Mouse (Mus musculus): ENCODE measurements around the gene Eif4g1.
A peak's percentile ranks its signal among the peaks of the same experiment; 100 is the strongest.
"Not testable (repeated sequence)": the region's sequence is repeated elsewhere in the genome, so short reads cannot be mapped to it uniquely, and the experiment has no call there.

Gene Eif4g1

GRCm38 (mm10) chr16:20668013-20668412, at the start of gene Eif4g1:
TSS of gene Eif4g1 (plus strand) at chr16:20668313.
- DNase-seq (ENCODE audit: low spot score in 2 of 2), result not testable (repeated sequence)

DNA sequence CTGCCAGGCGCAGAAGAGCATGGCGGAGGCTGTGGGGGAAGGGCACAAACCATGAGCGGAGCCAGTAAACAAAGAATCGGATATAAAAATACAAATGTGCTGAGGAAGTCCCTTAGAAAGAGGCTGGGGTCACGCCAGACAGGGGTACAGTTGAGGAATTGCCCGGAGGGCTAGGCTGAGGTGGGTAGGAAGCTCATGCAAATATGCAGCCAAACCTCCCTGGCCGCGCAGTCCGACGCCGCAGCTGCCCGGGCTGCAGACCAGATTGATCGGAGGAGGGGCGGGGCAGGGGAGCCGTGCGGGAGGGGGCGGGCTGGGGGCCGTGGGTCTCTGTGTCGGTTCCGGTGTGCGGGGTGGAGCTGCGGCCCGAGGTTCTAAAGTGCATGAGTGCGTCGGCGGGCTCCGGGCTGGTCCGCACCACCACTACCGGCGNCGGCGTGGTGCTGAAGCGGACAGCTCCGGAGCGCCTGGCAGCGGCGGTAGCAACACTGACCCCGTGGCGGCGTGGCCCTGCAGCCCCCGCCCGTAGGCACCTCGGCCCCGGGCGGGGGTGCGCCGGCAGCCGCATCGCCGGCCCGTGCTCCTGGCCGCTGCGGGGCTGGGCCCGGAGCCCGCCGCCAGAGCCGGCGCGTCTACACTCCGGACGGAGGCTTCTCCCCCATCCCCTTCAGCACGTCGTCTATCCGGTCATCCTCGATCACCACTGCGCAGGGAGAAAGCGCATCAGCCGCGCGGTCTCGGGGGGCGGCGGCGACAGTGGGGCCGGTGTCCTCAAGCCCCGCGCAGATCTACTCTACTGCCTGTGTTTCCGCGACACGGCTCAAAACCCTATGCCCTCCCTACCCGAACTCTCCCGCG, 48.3 kb upstream of the Eif4g1 start:
- no peak for DNase-seq (ENCODE audit: low spot score in 2 of 2)

GRCm38 (mm10) chr16:20620399-20620735, 47.7 kb upstream of the Eif4g1 start:
- no peak for DNase-seq (ENCODE audit: low spot score in 2 of 2)

DNA sequence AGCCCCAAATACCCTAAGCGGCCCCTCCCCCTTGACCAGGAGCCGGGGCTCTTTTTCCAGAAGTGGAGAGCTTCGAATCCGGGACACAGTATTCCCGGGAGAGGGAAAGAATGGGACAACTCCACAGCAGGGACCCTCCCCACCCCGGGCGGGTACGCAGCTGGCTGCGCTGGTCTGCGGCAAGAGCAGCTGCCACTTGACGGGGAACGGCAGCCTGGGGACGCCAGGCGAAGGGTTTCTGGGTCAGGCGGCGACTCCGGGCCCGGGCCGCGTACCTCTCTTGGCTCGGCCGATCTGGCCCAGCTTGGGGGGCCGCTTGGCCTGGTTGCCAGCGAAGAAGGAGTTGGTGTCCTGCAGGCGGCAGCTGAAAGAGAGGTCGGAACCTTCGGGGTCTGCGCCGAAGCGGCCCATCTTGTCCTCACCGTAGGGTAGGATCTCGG, 47.3 kb upstream of the Eif4g1 start:
- DNase-seq (ENCODE audit: low spot score in 2 of 2), result no peak

DNA sequence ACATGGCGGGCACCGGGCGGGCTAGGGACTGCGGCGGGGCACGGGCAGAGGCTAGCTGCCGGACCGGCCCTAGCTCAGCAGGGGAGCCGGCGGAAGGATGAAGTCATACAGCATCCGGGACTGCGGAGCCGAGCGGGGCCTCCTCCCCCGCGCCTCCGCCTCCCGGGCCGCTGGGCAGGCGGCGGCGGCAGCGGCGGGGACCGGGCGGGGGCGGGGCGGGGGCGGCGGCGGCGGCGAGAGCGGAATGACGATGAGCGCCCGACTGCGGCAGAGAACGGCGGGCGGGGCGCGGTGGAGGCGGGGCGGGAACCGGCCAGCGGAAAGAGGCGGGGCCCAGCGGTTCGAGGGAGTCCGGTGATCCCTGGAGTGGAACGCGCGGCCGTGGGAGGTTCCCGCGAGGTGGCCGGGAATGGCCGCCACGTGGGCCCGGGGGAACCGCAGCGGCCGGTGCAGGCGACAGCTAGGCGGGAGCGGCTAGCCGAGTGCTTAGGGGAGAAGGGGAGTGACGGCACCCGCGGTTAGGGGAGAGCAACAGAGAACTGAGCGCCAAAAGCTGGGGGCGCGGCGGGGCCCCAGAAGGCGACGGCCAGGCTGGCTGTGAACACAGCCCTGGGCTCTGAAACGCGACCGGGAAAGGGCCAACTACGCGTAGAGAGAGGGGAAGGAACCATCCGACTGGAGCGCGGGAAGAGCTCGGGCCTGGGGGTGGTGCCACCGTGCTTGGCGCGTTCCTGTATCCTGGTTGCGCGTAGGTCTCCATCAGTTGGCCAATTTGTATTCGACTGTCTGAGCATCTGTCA, 46.7 kb upstream of the Eif4g1 start, which contains the start of gene Camk2n2:
TSS of gene Camk2n2 (minus strand) at position 97 of the 800 bp plus-strand sequence.
- peak in 1 of 2 experiments; percentile 38 for DNase-seq (ENCODE audit: low spot score in 2 of 2)

GRCm38 (mm10) chr16:20621991-20622685, 46.0 kb upstream of the Eif4g1 start:
- peak in 1 of 2 experiments; percentile 58 for DNase-seq (ENCODE audit: low spot score in 2 of 2)

GRCm38 (mm10) chr16:20623211-20623610, 44.9 kb upstream of the Eif4g1 start:
- DNase-seq (ENCODE audit: low spot score in 2 of 2), result no peak

DNA sequence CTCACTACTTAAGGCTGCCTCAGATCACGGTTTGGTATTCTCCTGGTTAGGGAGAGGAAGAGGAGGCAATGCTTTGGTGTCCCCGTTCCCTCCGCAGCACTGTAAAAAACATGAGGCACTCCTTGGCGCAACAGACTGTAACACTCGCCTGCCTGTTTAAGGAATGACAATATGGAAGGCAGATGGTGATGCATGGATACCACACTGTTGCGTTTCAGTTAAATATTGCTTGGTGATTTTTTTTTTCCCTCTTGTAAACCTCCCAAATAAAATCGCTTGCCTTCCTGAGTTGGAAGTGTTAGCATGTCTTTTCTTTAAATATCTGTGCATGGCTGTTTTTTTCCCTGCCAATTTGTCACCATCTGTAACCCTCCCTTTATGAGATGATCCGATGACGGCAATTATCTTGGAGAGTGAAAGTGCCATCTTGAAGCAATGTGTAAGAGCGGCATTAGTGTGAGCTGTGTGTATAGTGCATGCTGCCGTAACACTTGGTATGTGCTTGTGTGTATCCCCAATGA, 39.2 kb upstream of the Eif4g1 start:
- DNase-seq (ENCODE audit: low spot score in 2 of 2), result peak; percentile 39 to 58

DNA sequence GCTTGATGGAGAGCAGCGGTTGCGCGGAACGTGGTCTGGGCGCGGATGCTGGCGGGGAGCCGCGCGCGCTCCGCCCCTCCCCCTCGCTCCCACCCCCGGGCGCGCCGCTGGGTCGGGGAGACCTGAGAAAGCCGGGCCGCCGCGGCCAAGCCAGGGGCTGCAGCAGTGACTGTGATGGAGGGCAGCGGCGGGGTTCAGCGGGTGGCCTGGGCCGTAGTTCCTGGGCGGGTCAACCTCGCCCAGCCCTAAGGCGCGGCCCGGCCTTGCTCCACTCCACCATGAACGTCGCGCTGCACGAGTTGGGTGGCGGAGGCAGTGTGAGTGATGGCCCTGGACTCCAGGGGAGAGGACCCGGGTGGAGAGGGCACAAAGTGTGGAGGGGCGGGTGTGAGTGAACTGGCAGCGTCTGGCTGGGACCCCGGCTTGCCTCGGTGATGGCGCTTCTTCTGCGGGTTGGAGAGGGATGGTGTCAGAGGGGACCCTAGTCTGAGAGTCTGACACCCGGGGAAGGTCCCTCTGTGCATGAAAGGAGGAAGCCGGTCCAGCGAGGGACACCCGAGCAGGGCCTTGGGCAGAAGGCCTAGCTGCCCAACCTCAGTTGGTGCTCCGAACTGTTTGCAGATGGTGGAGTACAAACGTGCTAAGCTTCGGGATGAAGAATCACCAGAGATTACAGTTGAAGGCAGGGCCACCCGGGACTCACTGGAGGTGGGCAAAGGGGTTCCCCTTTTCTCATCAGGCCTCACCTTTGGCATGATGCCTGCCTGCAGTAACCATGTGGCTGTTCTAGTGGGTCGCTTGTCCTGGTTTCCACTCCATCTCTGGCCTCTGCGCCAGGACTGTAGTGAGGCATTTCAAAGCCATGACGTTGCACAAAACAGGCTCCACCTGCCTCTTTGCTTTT, 38.1 kb upstream of the Eif4g1 start, which contains the start of gene Ece2:
TSS of gene Ece2 (plus strand) at position 98 of the 904 bp plus-strand sequence.
- DNase-seq (ENCODE audit: low spot score in 2 of 2), result no peak

DNA sequence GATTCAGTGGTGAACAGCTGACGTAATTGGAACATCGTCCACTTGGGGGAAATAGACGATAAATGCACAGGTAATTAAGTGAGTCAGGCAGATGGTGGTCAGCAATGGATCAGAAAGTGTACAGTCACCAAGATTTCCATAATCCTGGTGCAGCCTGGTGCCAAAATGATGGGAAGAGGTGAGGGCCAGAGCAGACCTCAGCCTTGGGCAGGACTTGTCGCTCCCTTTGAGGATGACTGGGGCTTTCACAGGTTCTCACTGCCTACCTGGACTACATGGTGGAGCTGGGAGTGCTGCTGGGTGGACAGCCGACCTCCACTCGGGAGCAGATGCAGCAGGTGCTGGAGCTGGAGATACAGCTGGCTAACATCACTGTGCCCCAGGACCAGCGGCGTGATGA, 30.7 kb upstream of the Eif4g1 start:
- no peak for DNase-seq (ENCODE audit: low spot score in 2 of 2)

DNA sequence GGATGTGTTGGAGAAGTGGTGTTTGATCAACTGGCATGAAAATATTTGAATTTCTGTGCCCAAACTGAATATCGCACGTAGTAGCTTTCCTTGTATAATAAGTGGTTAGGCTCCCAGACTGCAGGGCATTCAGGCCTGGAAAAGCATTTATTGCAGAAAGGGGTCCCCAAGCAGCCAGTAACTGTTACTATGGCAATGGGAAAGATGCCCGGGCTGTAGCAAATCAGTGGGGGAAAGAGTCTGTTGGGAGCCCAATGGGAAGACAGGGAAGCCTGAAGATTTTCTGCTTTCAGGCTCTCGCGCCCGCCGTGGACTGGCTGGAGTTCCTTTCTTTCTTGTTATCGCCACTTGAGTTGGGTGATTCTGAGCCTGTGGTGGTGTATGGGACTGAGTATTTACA, 29.7 kb upstream of the Eif4g1 start:
- peak in 1 of 2 experiments; percentile 33 for DNase-seq (ENCODE audit: low spot score in 2 of 2)

- DNase-seq (ENCODE audit: low spot score in 2 of 2), result peak in 1 of 2 experiments; percentile 77
Measured at GRCm38 (mm10) chr16:20642161-20642560, 26.0 kb upstream of the Eif4g1 start.

- no peak for DNase-seq (ENCODE audit: low spot score in 2 of 2)
Measured at GRCm38 (mm10) chr16:20643911-20644310, 24.2 kb upstream of the Eif4g1 start.

DNA sequence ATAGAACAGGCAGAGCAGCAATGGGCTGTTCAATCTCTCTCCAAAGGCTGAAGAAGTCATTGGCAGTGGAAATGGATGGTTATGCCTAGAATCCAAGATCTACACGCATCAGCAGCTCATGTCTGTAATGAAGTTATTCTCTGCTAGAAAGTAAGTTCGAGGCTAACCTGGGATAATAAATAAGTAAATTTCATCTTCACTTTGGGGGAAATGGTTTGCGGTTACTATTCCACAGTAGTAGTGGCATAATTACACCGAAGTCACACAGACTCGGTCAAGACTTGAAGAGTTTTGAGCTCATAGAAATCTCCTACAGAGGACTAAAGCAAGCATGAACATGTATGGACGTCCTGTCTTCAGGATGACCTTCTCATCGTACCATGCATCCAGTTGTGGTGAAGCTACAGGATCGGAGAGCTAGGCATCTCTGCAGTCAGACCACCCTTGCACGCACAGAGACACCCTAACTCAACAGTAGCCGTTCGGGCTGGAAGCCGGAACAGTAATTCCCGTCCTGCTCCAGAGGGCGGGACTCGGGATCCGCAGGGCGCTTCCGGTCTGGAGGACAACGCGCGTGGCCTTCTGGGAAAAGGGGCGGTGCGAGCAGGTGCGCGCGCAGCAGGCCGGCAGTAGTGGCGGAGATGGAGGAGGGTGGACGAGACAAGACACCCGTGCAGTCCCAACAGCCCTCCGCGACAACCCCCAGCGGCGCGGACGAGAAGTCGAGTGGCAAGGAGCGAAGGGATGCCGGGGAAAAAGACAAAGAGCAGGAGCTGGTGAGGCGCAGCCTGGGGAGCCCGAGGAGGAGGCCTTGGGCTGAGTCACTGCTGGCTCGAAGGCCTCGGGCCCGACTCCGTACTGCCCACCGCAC, 16.8 kb upstream of the Eif4g1 start, which contains the start of gene Psmd2:
TSS of gene Psmd2 (plus strand) at position 577 of the 871 bp plus-strand sequence.
- DNase-seq (ENCODE audit: low spot score in 2 of 2), result peak; percentile 79 to 95

- DNase-seq (ENCODE audit: low spot score in 2 of 2), result no peak
Measured at GRCm38 (mm10) chr16:20651947-20652310, 16.2 kb upstream of the Eif4g1 start.

- no peak for DNase-seq (ENCODE audit: low spot score in 2 of 2)
Measured at GRCm38 (mm10) chr16:20653315-20653714, 14.8 kb upstream of the Eif4g1 start.

- no peak for DNase-seq (ENCODE audit: low spot score in 2 of 2)
Measured at GRCm38 (mm10) chr16:20657661-20658060, 10.5 kb upstream of the Eif4g1 start.

- no peak for DNase-seq (ENCODE audit: low spot score in 2 of 2)
Measured at GRCm38 (mm10) chr16:20670291-20670690, 2.2 kb downstream of the Eif4g1 start.

DNA sequence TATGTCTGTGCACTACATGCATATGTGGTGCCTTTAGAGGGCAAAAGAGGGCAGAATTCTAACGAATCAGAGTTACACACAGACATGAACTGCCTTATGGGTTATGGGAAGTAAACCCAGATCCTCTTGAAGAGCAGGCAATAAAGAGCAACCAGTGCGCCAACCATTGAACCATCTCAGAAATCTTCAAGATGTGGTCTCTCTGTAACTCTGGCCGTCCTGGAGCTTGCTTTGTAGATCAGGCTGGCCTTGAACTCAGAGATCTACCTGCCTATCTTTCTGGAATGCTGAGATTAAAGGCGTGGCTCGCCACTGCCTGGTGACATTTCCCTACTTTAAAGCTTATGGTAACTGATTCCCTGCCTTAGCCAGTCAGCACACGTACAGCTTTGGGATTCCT, 3.8 kb downstream of the Eif4g1 start:
- DNase-seq (ENCODE audit: low spot score in 2 of 2), result no peak

GRCm38 (mm10) chr16:20672500-20672902, 4.4 kb downstream of the Eif4g1 start:
- peak; percentile 92 to 96 for DNase-seq (ENCODE audit: low spot score in 2 of 2)
